ENCODE assay signal across 8 mouse cellular contexts in the genomic region with DNA sequence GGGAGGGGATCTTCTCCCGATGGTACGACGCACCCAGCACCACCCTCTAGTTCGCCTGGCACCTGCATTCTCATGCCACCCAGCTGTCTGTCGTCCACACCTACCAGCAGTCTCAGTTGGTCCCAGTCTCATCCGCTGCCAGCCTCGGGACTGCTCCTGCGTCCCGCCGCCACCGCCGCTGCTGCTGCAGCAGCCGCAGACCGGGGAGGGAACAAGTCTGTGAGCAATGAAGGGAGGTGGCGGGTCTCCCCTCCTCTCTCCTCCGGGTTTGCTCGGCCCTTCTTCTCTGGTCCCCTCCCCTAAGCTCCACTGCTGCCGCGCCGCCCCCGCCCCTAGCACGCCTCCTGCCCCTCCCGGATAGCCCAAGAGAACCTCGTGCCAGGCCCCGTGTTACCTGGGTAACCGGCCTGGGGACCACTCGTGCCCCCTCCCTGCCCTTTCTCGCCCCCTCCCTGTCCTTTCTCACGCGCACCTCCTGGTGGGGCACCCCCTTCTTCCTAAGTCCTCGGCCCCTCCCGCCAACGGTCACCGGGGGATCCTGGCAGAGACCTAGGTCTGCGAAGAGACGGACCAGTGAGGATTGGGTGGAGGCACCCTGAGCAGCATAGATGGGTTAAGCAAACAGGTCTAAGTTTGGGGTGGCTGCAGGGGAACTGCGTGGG. TPM values are rescaled to one million over a fixed set of nuclear protein-coding genes. Genes with fewer than 3 reads are reported as not detected.
A peak's percentile ranks its signal among the peaks of the same experiment; 100 is the strongest.
DNase-seq lines count a peak whose midpoint lies in the region; ATAC-seq and TF ChIP-seq lines count a peak whose summit lies in the region.

A gene (minus strand): TSS at position 197 of the 662 bp plus-strand sequence.
A gene (minus strand): TSS at position 311 of the 662 bp plus-strand sequence.

- no peak for TF ChIP-seq CTCF in cerebellum, adult 2 months (IDR thresholded peaks at IDR 0.05; ENCODE audit: borderline replicate concordance, insufficient read depth, low read depth, low read length)
- 0 out of 2 replicates have a peak, but pooled peaks have one; percentile 1 for TF ChIP-seq CTCF in forebrain, postnatal 0 days (IDR thresholded peaks at IDR 0.05; ENCODE audit: low read depth)

- WGBS in cerebellum, adult 2 months: under 1% methylated on average over 37 of the region's 37 CpGs
- 3% methylated on average over 34 of the region's 37 CpGs for WGBS in forebrain, postnatal 0 days
- 1% methylated on average over 37 of the region's 37 CpGs for WGBS in hindbrain, embryonic 15.5 days
- 1% methylated on average over 35 of the region's 37 CpGs for WGBS in midbrain, embryonic 10.5 days
- WGBS in stomach, embryonic 16.5 days: 2% methylated on average over 37 of the region's 37 CpGs

- H3K27me3 ChIP-seq in cerebellum, adult 2 months (ENCODE audit: control insufficient read depth, insufficient read depth, low read length): no peaks in the 10 kb centered on the region
- no peaks in the 10 kb centered on the region for H3K27me3 ChIP-seq in forebrain, postnatal 0 days (ENCODE audit: insufficient read depth, low read length)
- H3K27me3 ChIP-seq in hindbrain, embryonic 15.5 days: no peaks in the 10 kb centered on the region
- H3K27me3 ChIP-seq in midbrain, embryonic 10.5 days (ENCODE audit: low read depth, poor library complexity, severe bottlenecking): no peaks in the 10 kb centered on the region
- H3K27me3 ChIP-seq in stomach, embryonic 16.5 days (ENCODE audit: control insufficient read depth, insufficient read depth, low read length): no peaks in the 10 kb centered on the region

- peak; percentile 39; the same call in 1 of the 2 replicates for TF ChIP-seq POLR2A in cerebellum, adult 2 months (IDR thresholded peaks at IDR 0.05; ENCODE audit: borderline replicate concordance, insufficient read depth, low read length)

- peak; percentile 28 for DNase-seq in kidney, adult 11 months
- no peak for DNase-seq in kidney, adult 8-10 months
- peak; percentile 78 to 81 for DNase-seq in cerebellum, adult 2 months
- DNase-seq in forebrain, postnatal 0 days: peak; percentile 73
- peak; percentile 74 to 85 for DNase-seq in left cerebral cortex, postnatal 25 days (ENCODE audit: low spot score in 2 of 2)
- peak; percentile 74 for DNase-seq in midbrain, embryonic 10.5 days (ENCODE audit: low spot score)

- peak within 1 kb of the TSS; percentile 88 for H3K4me2 ChIP-seq in forebrain, postnatal 0 days (ENCODE audit: low read depth)
- peak within 1 kb of the TSS; percentile 84 for H3K4me2 ChIP-seq in hindbrain, embryonic 15.5 days
- peak within 1 kb of the TSS; percentile 84 for H3K4me2 ChIP-seq in stomach, embryonic 16.5 days (ENCODE audit: low read depth, low read length)

- H3K9ac ChIP-seq in forebrain, postnatal 0 days: peak within 1 kb of the TSS; percentile 71
- peak within 1 kb of the TSS; percentile 74 for H3K9ac ChIP-seq in hindbrain, embryonic 15.5 days
- H3K9ac ChIP-seq in stomach, embryonic 16.5 days (ENCODE audit: low read length): peak within 1 kb of the TSS; percentile 79

- H3K4me1 ChIP-seq in cerebellum, adult 2 months (ENCODE audit: control insufficient read depth, insufficient read depth, low read length): peaks cover 22% of the 10 kb centered on the region; the same call in 1 of the 2 replicates
- H3K4me1 ChIP-seq in forebrain, postnatal 0 days (ENCODE audit: insufficient read depth): peaks cover 51% of the 10 kb centered on the region
- H3K4me1 ChIP-seq in hindbrain, embryonic 15.5 days (replicated peaks): peaks cover 78% of the 10 kb centered on the region
- peaks cover 96% of the 10 kb centered on the region for H3K4me1 ChIP-seq in midbrain, embryonic 10.5 days
- peaks cover 66% of the 10 kb centered on the region for H3K4me1 ChIP-seq in stomach, embryonic 16.5 days (ENCODE audit: control insufficient read depth, insufficient read depth, low read length)

- no peaks in the 10 kb centered on the region for H3K9me3 ChIP-seq in forebrain, postnatal 0 days (ENCODE audit: low read length)
- H3K9me3 ChIP-seq in hindbrain, embryonic 15.5 days: no peaks in the 10 kb centered on the region
- H3K9me3 ChIP-seq in midbrain, embryonic 10.5 days (replicated peaks): no peaks in the 10 kb centered on the region
- H3K9me3 ChIP-seq in stomach, embryonic 16.5 days (replicated peaks; ENCODE audit: control insufficient read depth, low read length): no peaks in the 10 kb centered on the region

- peak within 1 kb of the TSS; percentile 80 for H3K4me3 ChIP-seq in cerebellum, adult 2 months (replicated peaks; ENCODE audit: insufficient read depth, low read depth, low read length)
- H3K4me3 ChIP-seq in forebrain, postnatal 0 days (ENCODE audit: low read depth, low read length): peak within 1 kb of the TSS; percentile 46
- peak within 1 kb of the TSS; percentile 44 for H3K4me3 ChIP-seq in hindbrain, embryonic 15.5 days
- peak within 1 kb of the TSS; percentile 88 for H3K4me3 ChIP-seq in midbrain, embryonic 10.5 days
- peak within 1 kb of the TSS; percentile 61 for H3K4me3 ChIP-seq in stomach, embryonic 16.5 days (replicated peaks; ENCODE audit: low read length)

- peak; percentile 30 for ATAC-seq in forebrain, postnatal 0 days
- ATAC-seq in hindbrain, embryonic 15.5 days (ENCODE audit: low FRiP score, low read depth): peak; percentile 21; the same call in 1 of the 2 replicates
- peak; percentile 14; the same call in 1 of the 2 replicates for ATAC-seq in stomach, embryonic 16.5 days (ENCODE audit: insufficient read depth, low FRiP score)

- peaks cover 17% of the 10 kb centered on the region for H3K36me3 ChIP-seq in forebrain, postnatal 0 days (ENCODE audit: insufficient read depth)
- peaks cover 14% of the 10 kb centered on the region for H3K36me3 ChIP-seq in hindbrain, embryonic 15.5 days
- H3K36me3 ChIP-seq in midbrain, embryonic 10.5 days: peaks cover 42% of the 10 kb centered on the region
- H3K36me3 ChIP-seq in stomach, embryonic 16.5 days (ENCODE audit: control insufficient read depth, insufficient read depth, low read length): peaks cover 7% of the 10 kb centered on the region; the same call in 1 of the 2 replicates

- intact Hi-C loops in left cerebral cortex, postnatal 25 days (cut with DNase I): loop anchor here (2.0 kb wide), 1 partner anchor 70 kb away; a partner anchor contains a TSS

- H3K27ac ChIP-seq in cerebellum, adult 2 months (ENCODE audit: insufficient read depth, low read length): peak within 1 kb of the TSS; percentile 91
- peak within 1 kb of the TSS; percentile 86 for H3K27ac ChIP-seq in forebrain, postnatal 0 days (ENCODE audit: low read depth, low read length)
- H3K27ac ChIP-seq in hindbrain, embryonic 15.5 days (replicated peaks): peak within 1 kb of the TSS; percentile 81
- H3K27ac ChIP-seq in midbrain, embryonic 10.5 days (replicated peaks): peak within 1 kb of the TSS; percentile 92
- peak within 1 kb of the TSS; percentile 86 for H3K27ac ChIP-seq in stomach, embryonic 16.5 days (ENCODE audit: low read length)

RNA-seq across cellular contexts. Expression of the first gene that starts in this region (rescaled TPM):
- 362 and 365 TPM in 2 replicates for polyA plus RNA-seq in cerebellum, adult 2 months (2012; rRNA removed)
- 49.1 and 53.6 TPM in 2 replicates for total RNA-seq in forebrain, postnatal 0 days (2014; rRNA removed)
- 36.7 and 42.2 TPM in 2 replicates for polyA plus RNA-seq in forebrain, postnatal 0 days (2015; fragmentation: Nextera tagmentation; extraction: Ambion mirVana)
- polyA plus RNA-seq in hindbrain, embryonic 15.5 days (2015; fragmentation: Nextera tagmentation; extraction: Ambion mirVana): 63.3 and 77.5 TPM in 2 replicates
- 10 to 100 TPM; 39.2 to 43.8 TPM for total RNA-seq in left cerebral cortex, postnatal 25 days (2021)
- 46.2 and 55.1 TPM in 2 replicates for polyA plus RNA-seq in midbrain, embryonic 10.5 days (2016; fragmentation: Nextera tagmentation; extraction: Ambion mirVana)
- 31.1 and 39.0 TPM in 2 replicates for polyA plus RNA-seq in stomach, embryonic 16.5 days (2015; fragmentation: Nextera tagmentation; extraction: Ambion mirVana)

RNA-seq across cellular contexts. Expression of the second gene that starts in this region (rescaled TPM):
- polyA plus RNA-seq in cerebellum, adult 2 months (2012; rRNA removed): 600 and 672 TPM in 2 replicates
- total RNA-seq in forebrain, postnatal 0 days (2014; rRNA removed): 68.2 and 77.8 TPM in 2 replicates
- polyA plus RNA-seq in forebrain, postnatal 0 days (2015; fragmentation: Nextera tagmentation; extraction: Ambion mirVana): 84.1 and 84.3 TPM in 2 replicates
- 54.2 and 62.4 TPM in 2 replicates for polyA plus RNA-seq in hindbrain, embryonic 15.5 days (2015; fragmentation: Nextera tagmentation; extraction: Ambion mirVana)
- total RNA-seq in left cerebral cortex, postnatal 25 days (2021): 100 to 1,000 TPM; 191 to 195 TPM
- polyA plus RNA-seq in midbrain, embryonic 10.5 days (2016; fragmentation: Nextera tagmentation; extraction: Ambion mirVana): 2.9 and 4.4 TPM in 2 replicates
- polyA plus RNA-seq in stomach, embryonic 16.5 days (2015; fragmentation: Nextera tagmentation; extraction: Ambion mirVana): 8.5 and 9.6 TPM in 2 replicates

Comparison
In these comparisons a context has a peak if more than half of its experiments do, and no peak if none do; other contexts are left out.
1. DNase-seq: peak in kidney, adult 11 months (single experiment), cerebellum, adult 2 months (2 of 2), forebrain, postnatal 0 days (single experiment), left cerebral cortex, postnatal 25 days (2 of 2) and midbrain, embryonic 10.5 days (single experiment); none in kidney, adult 8-10 months (0 of 2).
2. Peak in every context shown above with its lines, with median percentiles within 50 percentile points of each other: H3K27ac ChIP-seq, H3K4me3 ChIP-seq, ATAC-seq, H3K4me2 ChIP-seq and H3K9ac ChIP-seq.